Mouse (Mus musculus): ENCODE data around the gene Mgmt.

Mgmt gene

GRCm38 (mm10) chr7:137060488-137060887 lies 166.1 kb downstream of the Mgmt start:
- no peak for DNase-seq (ENCODE audit: low spot score)

DNA sequence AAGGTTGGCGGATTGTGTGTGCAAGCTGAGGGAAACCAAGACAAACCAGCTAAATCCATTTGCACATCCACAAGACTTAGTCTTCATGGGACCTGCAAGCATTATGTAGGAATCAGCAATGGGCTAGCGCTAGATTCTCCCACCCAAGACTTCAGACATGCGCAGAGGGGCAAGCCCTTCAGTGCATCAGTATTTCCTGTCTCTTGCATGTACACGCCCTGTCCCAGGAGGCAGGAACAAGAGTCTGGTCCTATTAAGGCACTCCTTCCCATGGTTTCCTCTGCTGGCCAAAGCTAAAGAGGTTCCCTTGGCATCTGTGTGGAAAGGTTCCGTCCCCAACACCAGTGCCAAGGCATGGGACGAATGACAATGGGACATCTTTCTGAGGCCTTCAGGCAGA lies 166.7 kb downstream of the Mgmt start:
- no peak for DNase-seq (ENCODE audit: low spot score)

DNA sequence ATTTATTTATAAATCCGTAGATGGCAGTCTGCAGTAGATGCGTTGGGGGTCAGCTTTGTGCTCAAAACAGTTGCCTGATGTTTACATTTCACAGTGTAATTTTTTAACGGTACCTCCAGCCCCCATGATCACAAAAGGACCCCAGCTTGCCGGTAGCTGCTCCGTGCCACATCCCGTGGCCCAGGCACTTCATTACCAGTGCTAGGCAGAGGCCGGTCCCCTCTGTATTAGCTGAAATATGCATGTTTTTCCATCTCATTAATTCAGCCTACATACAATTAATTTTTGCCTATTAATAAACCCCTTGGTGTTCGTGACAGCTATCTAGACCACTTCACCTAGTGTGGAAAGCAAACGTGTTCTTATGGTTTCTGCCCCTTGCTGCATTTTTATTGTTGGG lies 169.8 kb downstream of the Mgmt start:
- DNase-seq (ENCODE audit: low spot score), result no peak

- DNase-seq (ENCODE audit: low spot score), result no peak
Observed at GRCm38 (mm10) chr7:137065408-137065807, 171.0 kb downstream of the Mgmt start.

GRCm38 (mm10) chr7:137066211-137066610 lies 171.8 kb downstream of the Mgmt start:
- no peak for DNase-seq (ENCODE audit: low spot score)

DNA sequence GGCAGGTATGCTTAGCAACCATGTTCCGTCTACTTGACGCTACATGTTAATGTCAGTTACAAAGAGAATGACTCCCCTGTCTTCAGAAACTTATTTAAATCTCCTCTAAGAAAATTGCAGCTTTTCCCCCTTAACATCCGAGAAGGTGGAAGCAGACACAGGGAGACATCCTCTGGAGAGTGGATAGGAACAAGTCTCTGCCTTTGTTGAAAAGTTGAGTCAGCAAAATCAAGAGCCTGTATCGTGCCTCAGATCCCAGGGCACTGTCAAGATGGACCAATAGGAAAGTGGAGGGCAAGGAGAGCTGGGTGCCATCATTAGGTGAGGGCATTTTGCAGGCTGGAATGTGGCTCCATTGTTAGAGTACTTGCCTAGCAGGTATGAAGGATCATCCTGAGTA lies 172.6 kb downstream of the Mgmt start:
- no peak for DNase-seq (ENCODE audit: low spot score)

DNA sequence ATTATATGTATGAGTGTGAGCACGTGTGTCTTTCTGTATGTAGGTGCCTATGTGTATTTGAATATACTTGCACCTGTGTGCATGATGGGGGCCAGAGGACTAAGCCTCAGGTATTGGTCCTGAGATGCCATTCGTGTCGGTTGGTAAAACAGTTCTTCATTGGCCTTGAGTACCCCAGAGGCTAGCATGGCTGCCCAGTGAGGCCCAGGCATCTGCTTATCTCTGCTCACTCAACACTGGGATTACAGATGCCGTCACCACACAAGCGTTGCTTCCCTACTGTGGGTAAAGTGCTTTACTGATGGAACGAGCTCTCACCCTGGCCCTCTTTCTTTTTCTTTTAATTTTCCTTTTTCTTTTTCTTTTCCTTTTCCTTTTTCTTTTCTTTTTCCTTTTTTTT lies 173.3 kb downstream of the Mgmt start:
- DNase-seq (ENCODE audit: low spot score), result no peak

DNA sequence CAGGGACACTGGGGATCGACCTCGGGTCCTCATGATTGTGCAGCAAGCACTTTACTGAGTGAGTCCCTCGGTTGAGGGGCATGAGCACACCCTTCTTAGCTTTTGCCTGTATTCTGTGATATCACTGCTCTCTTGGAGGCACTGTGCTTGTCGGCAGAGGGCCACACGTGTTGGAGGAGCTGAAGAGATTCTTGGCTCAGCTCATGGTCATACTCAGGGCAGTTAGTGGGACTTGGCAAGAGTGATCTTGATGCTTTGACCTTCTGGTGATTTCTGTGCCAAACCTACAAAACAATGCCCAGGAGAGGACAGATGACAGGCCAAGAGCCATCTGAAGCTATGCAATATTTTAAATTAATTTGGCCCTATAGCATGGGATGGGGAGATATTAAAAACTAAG lies 174.4 kb downstream of the Mgmt start:
- no peak for DNase-seq (ENCODE audit: low spot score)

GRCm38 (mm10) chr7:137069768-137070167 lies 175.4 kb downstream of the Mgmt start:
- no peak for DNase-seq (ENCODE audit: low spot score)

DNA sequence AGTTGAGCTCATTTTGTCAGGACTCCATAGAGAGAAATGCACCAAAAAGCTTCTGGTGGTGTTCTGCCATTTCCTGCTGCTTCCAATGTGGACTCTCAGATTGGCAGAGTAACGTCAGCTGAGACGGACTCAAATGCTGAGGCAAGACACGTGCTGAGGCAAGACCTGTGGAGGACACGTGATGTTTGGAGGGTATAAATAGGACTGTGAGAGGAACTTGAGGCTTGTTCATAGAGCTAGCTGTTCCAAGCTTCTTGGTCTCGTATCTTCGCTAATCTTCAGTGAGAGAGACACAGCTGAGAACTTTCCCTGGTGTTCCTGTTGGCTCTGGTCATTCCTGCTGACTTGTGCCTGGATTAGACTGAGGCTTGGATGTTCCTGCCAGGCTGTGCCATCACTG lies 176.9 kb downstream of the Mgmt start:
- no peak for DNase-seq (ENCODE audit: low spot score)

GRCm38 (mm10) chr7:137073878-137074277 lies 179.5 kb downstream of the Mgmt start:
- DNase-seq (ENCODE audit: low spot score), result no peak

DNA sequence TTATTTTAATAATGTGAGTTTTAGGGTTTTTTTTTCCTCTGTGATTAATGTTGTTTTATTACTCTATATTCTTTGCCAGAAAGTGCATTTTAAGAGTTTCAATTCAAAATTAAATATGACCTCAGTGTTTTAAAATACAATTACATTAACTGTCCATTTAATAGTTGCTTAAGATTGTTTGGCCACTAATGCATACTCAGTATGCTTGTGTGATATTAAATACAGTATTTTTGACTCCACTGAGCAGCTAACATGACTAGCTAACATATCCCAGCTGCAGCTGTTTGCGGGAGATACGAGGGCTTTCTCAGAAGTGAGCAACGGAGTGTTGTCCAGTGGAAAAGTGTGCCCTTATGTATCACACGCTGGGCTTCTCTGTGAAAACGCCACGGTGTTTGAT lies 179.9 kb downstream of the Mgmt start:
- no peak for DNase-seq (ENCODE audit: low spot score)

GRCm38 (mm10) chr7:137075301-137075700 lies 180.9 kb downstream of the Mgmt start:
- no peak for DNase-seq (ENCODE audit: low spot score)

GRCm38 (mm10) chr7:137080171-137080570 lies 185.8 kb downstream of the Mgmt start:
- DNase-seq (ENCODE audit: low spot score), result no peak

GRCm38 (mm10) chr7:137082171-137082570 lies 187.8 kb downstream of the Mgmt start:
- no peak for DNase-seq (ENCODE audit: low spot score)

DNA sequence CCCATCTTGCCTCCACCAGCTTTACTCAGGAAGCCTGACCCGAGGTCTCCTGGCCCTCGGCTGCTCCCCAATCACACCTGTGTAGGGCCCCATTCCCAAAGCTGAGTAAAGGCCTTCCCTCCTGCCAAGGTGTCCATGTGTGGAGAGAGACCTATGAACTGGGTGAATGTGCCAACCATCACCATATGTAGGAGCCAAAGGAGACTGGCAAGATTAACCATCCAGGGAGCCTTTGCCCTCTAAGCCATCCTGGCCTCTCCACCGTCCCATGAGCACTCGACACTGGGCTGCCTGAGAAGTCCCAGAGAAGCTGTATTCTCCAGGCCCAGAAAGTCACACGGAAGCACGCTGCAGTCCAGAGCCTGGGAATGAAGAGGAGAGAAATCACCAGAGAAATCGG lies 190.2 kb downstream of the Mgmt start:
- DNase-seq (ENCODE audit: low spot score), result no peak

- DNase-seq (ENCODE audit: low spot score), result peak; percentile 59
Observed at GRCm38 (mm10) chr7:137085969-137086606, 191.7 kb downstream of the Mgmt start.

GRCm38 (mm10) chr7:137087136-137087535 lies 192.7 kb downstream of the Mgmt start:
- DNase-seq (ENCODE audit: low spot score), result no peak

GRCm38 (mm10) chr7:137088141-137088540 lies 193.7 kb downstream of the Mgmt start:
- no peak for DNase-seq (ENCODE audit: low spot score)

DNA sequence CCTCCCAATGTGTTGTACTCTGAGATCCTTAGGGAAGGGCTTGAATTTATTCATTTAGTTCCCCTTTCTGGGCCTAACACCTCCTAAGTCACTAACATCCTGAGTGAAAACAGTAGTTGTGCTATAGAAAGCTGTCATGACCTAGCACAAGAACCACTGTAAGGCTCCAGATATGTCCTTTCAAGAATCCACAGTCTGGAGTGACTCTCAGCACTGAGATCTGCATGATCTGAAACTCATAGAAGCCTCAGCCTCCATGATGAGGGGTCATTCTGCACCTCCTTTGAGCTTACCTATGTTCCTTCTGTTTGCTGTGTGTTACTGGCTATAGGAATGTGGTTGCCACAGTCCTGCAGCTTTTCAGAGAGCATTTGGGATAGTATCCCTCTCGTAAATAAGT lies 200.1 kb downstream of the Mgmt start:
- DNase-seq (ENCODE audit: low spot score), result no peak

DNA sequence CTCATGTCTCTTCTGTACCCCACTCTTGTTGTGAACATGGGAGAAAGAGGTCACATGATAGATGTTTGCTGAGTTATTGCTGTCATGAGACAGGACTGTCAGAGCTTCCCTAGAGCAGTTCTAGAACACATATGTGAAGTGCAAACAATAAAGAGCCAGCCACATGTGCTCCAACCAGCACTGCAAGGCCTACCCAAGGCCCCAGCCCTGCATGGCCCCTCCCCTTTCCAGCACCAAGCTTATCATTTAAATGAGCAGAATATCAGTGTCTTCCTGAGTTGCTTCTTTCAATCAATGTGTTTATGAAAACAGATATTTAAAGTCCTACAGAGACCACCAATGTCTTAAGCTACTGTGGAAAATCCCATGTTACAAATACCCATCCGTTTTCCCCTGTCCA lies 201.3 kb downstream of the Mgmt start:
- no peak for DNase-seq (ENCODE audit: low spot score)

DNA sequence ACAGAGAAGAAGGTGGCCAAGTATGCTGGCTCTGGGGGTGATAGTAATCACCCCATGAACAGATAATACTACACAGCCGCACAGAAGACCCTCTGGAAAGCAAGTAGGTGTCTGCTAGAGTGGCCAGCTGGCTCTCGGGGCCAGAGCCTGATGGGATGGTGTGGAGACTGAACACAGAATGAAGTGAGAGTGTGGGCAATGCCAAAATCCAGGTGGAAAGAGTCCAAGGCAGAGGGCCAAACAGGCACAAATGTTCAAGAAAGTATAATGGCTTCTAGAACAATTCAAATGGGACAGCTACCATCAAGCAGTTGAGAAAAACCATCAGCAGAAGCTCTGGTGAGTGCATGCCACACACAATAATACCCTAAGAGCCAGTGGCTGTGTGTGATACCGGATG lies 205.4 kb downstream of the Mgmt start:
- no peak for DNase-seq (ENCODE audit: low spot score)

- DNase-seq (ENCODE audit: low spot score), result no peak
Observed at GRCm38 (mm10) chr7:137102606-137103195, 208.3 kb downstream of the Mgmt start.

GRCm38 (mm10) chr7:137112101-137112500 lies 217.7 kb downstream of the Mgmt start:
- DNase-seq (ENCODE audit: low spot score), result no peak

All from urinary bladder, postnatal 25 days (tissue).